Mouse (Mus musculus) left cerebral cortex, adult 6 months (tissue): ENCODE data around the gene Olfr958. TPM values are rescaled to one million over a fixed set of nuclear protein-coding genes. Genes with fewer than 3 reads are reported as not detected.

Experiments
- long read RNA-seq, 2 experiments: library from polyadenylated mRNA; unstranded; transcript quantifications; one replicate each; pipeline ENCODE4 v2.0.0; 2019 to 2020
- polyA plus RNA-seq: library from polyadenylated mRNA; unstranded; fragments of <200 nt; fragmentation: Nextera tagmentation; gene quantifications from 2 replicates; pipeline ENCODE4 v1.2.3, GENCODE M21; 2021

Gene Olfr958
- polyA plus RNA-seq: not detected in 2 replicates
- long read RNA-seq, experiment 1: 0 reads
- long read RNA-seq, experiment 2: 0 reads

GRCm38 (mm10) chr9:39553946-39554345 is at the start of gene Olfr958:
Gene Olfr958 (minus strand): TSS chr9:39554054.

GRCm38 (mm10) chr9:39575469-39575868 is 21.6 kb upstream of the Olfr958 start, which contains the start of gene Olfr959:
Gene Olfr959 (minus strand): TSS chr9:39575569.

GRCm38 (mm10) chr9:39515531-39515930 is 38.3 kb downstream of the Olfr958 start, which contains the start of gene Olfr957:
Gene Olfr957 (minus strand): TSS chr9:39515809.

Other genes starting within 250 kb of the Olfr958 start
- gene Olfr948, start 228.0 kb downstream of the Olfr958 start, polyA plus RNA-seq: not detected in 2 replicates
- not detected in 2 replicates for gene Olfr951, start 166.6 kb downstream of the Olfr958 start, polyA plus RNA-seq
- gene Olfr952, start 126.9 kb downstream of the Olfr958 start, polyA plus RNA-seq: not detected in 2 replicates
- not detected in 2 replicates for gene Olfr954, start 97.4 kb downstream of the Olfr958 start, polyA plus RNA-seq
- gene Olfr955, start 82.1 kb downstream of the Olfr958 start, polyA plus RNA-seq: not detected in 2 replicates
- gene Olfr44, start 60.1 kb downstream of the Olfr958 start, polyA plus RNA-seq: not detected in 2 replicates
- not detected in 2 replicates for gene Olfr957, start 38.2 kb downstream of the Olfr958 start, polyA plus RNA-seq
- not detected in 2 replicates for gene Olfr959, start 21.5 kb upstream of the Olfr958 start, polyA plus RNA-seq
- 1.6 and 3.6 TPM in 2 replicates for gene AW551984, start 50.3 kb upstream of the Olfr958 start, polyA plus RNA-seq
- not detected in 2 replicates for gene Olfr148, start 56.6 kb upstream of the Olfr958 start, polyA plus RNA-seq
- gene Olfr960, start 67.3 kb upstream of the Olfr958 start, polyA plus RNA-seq: not detected in 2 replicates
- gene Olfr961, start 91.0 kb upstream of the Olfr958 start, polyA plus RNA-seq: not detected in 2 replicates
- not detected in 2 replicates for gene Olfr963, start 113.2 kb upstream of the Olfr958 start, polyA plus RNA-seq
- gene Olfr149, start 153.1 kb upstream of the Olfr958 start, polyA plus RNA-seq: not detected in 2 replicates
- gene Olfr965, start 157.3 kb upstream of the Olfr958 start, polyA plus RNA-seq: not detected in 2 replicates
- not detected in 2 replicates for gene Olfr150, start 176.9 kb upstream of the Olfr958 start, polyA plus RNA-seq
- not detected in 2 replicates for gene Olfr967, start 192.2 kb upstream of the Olfr958 start, polyA plus RNA-seq
- not detected in 2 replicates for gene Olfr968, start 229.2 kb upstream of the Olfr958 start, polyA plus RNA-seq
- not detected in 2 replicates for gene Olfr969, start 236.9 kb upstream of the Olfr958 start, polyA plus RNA-seq